Mouse (Mus musculus) lung, adult 10 weeks (tissue): ENCODE data around the gene Trarg1. TPM values are rescaled to one million over a fixed set of nuclear protein-coding genes. Genes with fewer than 3 reads are reported as not detected.

Source experiments
- polyA plus RNA-seq: library from polyadenylated mRNA; stranded (reverse); fragments of 350-450 nt; fragmentation: Illumina TruSeq; extraction: RNeasy Lipid Tissue Mini Kit (QIAGEN cat#74804); gene quantifications from one replicate; pipeline ENCODE4 v1.2.3, GENCODE M21; 2014; ENCODE audit warnings: low read depth, low replicate concordance; ENCODE audit not compliant: insufficient read depth

The Trarg1 gene
- polyA plus RNA-seq = 6.4 TPM

GRCm38 (mm10) chr11:76679508-76679907 lies at the start of gene Trarg1:
TSS of gene Trarg1 (plus strand) at chr11:76679808.

DNA sequence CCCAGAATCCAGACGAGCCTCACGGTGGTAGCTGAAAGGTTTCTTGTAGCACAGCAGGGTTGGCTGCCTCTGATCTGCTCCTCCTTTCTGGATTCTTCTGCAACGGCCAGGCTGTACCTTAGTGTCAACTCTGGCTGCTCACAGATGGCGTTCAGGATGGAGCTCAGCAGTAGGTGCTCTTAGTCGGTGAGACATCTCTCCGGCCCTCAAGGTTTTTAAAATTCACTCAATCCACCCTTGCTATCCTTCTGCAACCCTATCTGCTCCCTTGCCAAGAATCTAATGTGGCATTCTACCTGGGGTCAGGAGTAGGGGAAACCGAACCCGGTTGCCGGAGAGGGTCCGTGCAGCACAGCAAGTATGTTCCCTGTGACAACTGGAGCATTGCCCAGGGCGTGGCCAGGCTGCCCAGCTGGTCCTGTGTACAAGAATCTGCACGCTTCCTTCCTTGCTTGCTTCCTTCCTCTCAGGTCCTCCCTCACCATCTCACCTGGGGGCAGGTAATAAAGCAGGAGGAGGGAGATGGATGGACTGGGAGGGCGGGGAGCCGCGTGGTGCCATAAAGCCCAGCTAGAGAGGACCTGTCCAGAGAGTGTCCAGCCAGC lies 7.6 kb upstream of the Trarg1 start, which contains the start of gene Bhlha9:
Gene Bhlha9, plus strand, starts transcription at position 600 of the 605 bp plus-strand sequence.

Other genes with a start within 250 kb of the Trarg1 start
- 15.2 TPM for gene Abr, start 57.5 kb upstream of the Trarg1 start, polyA plus RNA-seq
- gene Bhlha9, start 7.3 kb upstream of the Trarg1 start, polyA plus RNA-seq = not detected
- gene Gosr1, start 83.8 kb downstream of the Trarg1 start, polyA plus RNA-seq = 12.2 TPM
- 22.7 TPM for gene Cpd, start 167.2 kb downstream of the Trarg1 start, polyA plus RNA-seq
- 0.58 TPM for gene Tmigd1, start 222.4 kb downstream of the Trarg1 start, polyA plus RNA-seq
- gene Blmh, start 245.0 kb downstream of the Trarg1 start, polyA plus RNA-seq = 29.5 TPM